Mouse (Mus musculus): ENCODE data around the gene Sf3b3. TPM values are rescaled to one million over a fixed set of nuclear protein-coding genes. Genes with fewer than 3 reads are reported as not detected.
"Not testable (repeated sequence)": the region's sequence is repeated elsewhere in the genome, so short reads cannot be mapped to it uniquely, and the experiment has no call there.

The Sf3b3 gene
- polyA plus RNA-seq, 1 experiment from 2014 or later = 125 TPM

DNA sequence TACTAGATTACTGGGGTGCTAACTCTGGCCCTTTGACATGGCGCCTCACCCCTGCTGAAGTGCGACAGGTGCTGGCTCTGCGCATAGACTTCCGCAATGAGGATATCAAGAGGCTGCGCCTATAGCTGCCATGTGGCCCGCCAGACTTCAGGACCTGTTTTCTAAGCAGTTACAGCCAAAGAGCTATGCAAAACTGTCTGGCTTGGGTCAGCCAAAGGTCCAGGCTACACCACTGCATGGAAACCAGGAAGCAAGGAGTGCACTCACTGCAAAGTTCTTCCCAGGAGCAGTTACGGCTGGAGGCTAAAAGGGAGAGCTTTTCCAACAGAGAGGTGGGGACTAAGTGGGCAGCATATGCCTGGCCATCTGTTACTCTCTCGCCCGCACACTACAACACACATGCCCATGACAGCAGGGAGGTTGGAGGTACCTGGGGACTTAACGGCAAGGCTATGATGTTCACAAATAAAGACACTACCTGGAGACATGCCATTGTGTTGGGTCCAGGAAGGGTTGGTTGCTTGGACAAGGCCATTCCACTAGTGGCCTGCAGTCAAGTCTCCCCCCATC, 35.2 kb upstream of the Sf3b3 start:
- ATAC-seq (ENCODE audit: insufficient number of reproducible peaks, low FRiP score, low TSS enrichment, low read depth) = no peak
- Histone ChIP-seq H3K9me3 (no peaks in the 10 kb centered on the region), H3K9ac (no peak overlapping the region), H3K4me2 (no peak overlapping the region), H3K27me3 (no peaks in the 10 kb centered on the region), H3K36me3 (peaks cover 95% of the 10 kb centered on the region), H3K4me3 (no peak overlapping the region), H3K4me1 (no peaks in the 10 kb centered on the region), H3K27ac (no peak overlapping the region)
- 92% methylated on average over 10 of the region's 10 CpGs for WGBS

DNA sequence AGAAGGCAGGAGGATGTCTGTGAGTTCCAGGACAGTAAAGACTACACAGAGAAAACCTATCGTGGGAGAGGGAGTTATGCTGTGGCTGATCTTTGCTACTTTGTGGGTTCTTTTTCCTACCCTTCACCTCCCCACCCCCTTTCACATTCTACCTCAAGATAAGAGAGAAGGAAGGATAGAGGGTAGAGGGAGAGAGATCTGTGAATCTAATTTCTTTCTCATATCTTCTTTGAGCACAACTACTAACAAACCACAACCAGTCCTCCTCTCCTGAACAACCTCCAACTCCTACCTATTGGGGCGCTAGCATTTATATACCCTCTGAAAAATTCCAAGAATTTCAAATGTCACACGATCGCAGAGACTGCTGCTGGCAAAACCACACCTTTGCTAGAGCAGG, 31.3 kb upstream of the Sf3b3 start:
- Histone ChIP-seq H3K4me1 (no peaks in the 10 kb centered on the region), H3K4me3 (no peak overlapping the region), H3K9ac (no peak overlapping the region), H3K9me3 (no peaks in the 10 kb centered on the region), H3K27ac (no peak overlapping the region), H3K36me3 (peaks cover 92% of the 10 kb centered on the region), H3K27me3 (no peaks in the 10 kb centered on the region), H3K4me2 (no peak overlapping the region)
- ATAC-seq (ENCODE audit: insufficient number of reproducible peaks, low FRiP score, low TSS enrichment, low read depth) = no peak
- 66% methylated on average over 4 of the region's 4 CpGs for WGBS

DNA sequence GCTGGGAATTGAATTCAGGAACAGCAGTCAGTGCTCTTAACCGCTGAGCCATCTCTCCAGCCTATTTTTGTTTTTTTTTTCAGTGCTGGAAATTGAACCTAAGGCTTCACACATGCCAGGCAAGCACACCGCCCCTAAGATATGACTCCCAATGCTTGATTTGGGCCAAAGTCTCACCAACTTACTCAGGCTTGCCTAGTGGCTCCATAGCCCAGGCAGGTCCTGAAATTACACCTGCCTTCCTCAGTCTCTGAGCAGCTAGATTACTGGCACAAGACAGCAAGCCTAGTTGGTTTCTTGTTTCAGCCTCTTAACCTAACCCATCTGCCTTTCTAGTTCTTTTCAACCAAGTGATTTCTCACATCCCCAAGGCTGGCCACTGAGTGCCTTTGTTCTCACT, 23.9 kb upstream of the Sf3b3 start:
- H3K27ac ChIP-seq = no peak overlapping the region
- no peaks in the 10 kb centered on the region for H3K9me3 ChIP-seq
- peaks cover 95% of the 10 kb centered on the region for H3K36me3 ChIP-seq
- ATAC-seq (ENCODE audit: insufficient number of reproducible peaks, low FRiP score, low TSS enrichment, low read depth) = no peak
- no peak overlapping the region for H3K4me2 ChIP-seq
- no peak overlapping the region for H3K9ac ChIP-seq
- WGBS = 98% methylated on average over 2 of the region's 2 CpGs
- H3K27me3 ChIP-seq = no peaks in the 10 kb centered on the region
- H3K4me3 ChIP-seq = no peak overlapping the region
- H3K4me1 ChIP-seq = no peaks in the 10 kb centered on the region

DNA sequence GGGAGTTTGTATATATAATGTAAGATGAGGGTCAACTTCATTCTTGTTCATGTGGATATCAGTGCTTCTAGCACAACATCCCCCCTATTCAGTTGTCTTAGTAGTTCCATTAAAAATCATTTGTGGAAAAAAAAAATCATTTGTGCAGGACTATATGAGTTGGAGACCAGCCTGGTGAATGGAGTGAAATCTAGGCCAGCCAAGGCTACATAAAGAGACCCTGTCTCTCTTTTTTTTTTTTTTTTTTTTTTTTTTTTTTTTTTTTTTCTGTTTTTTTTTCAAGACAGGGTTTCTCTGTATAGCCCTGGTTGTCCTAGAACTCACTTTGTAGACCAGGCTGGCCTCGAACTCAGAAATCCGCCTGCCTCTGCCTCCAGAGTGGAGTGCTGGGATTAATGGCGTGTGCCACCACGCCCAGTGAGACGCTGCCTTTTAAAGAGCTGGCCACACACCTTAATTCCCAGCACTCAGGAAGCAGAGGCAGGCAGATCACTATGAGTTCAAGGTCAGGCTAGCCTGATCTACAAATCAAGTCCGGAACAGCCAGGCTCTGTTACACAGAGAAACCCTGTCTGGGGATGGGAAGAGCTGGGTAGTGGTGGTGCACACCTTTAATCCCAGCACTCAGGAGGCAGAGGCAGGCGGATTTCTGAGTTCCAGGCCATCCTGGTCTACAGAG, 14.9 kb upstream of the Sf3b3 start:
- H3K4me1 ChIP-seq; H3K9ac ChIP-seq; H3K27me3 ChIP-seq; H3K27ac ChIP-seq; H3K9me3 ChIP-seq; ATAC-seq (ENCODE audit: insufficient number of reproducible peaks, low FRiP score, low TSS enrichment, low read depth); H3K4me3 ChIP-seq; H3K4me2 ChIP-seq: not testable (repeated sequence)
- WGBS = 95% methylated on average over 7 of the region's 7 CpGs
- peaks cover 91% of the 10 kb centered on the region for H3K36me3 ChIP-seq

DNA sequence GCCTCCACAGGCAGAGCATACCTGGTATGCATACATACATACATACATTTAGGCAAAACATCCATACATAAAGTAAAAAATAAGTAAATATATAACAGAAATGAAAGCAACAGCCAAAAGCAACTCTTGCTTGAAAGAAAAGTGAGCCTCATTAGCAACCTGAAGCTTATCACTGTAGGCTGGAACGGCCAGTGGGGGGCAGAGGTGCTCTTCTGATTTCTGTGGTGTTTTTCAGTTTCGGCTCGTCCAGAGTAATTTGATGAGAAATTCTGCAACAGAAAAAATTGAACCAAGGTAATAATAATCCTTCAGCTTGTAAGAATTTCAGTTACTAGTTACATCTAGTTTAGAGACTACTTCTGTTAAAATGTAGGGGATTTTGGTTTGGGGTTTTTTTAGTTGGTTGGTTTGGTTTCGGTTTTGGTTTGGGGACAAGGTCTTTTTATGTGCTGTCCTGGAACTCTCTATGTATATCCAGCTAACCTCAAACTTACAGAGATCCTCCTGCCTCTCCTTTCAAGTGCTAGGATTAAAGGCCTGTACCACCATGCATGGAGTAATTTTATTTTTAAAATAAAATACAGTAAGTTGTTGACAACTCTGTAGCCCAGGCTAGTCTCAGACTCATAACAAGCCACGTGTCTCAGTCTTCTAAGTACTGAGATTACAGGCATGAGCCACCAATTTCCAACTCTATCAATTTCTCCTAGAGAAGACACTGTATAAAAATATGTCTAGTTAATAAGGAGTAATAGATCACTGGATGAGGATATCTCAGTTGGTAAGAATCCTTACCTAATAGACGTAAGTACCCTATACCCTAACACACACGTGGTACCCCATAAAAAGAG, 13.3 kb upstream of the Sf3b3 start:
- Histone ChIP-seq H3K4me2 (no peak overlapping the region), H3K36me3 (peaks cover 89% of the 10 kb centered on the region), H3K27ac (no peak overlapping the region), H3K4me1 (no peaks in the 10 kb centered on the region), H3K9ac (no peak overlapping the region), H3K27me3 (no peaks in the 10 kb centered on the region), H3K4me3 (no peak overlapping the region), H3K9me3 (no peaks in the 10 kb centered on the region)
- no peak for ATAC-seq (ENCODE audit: insufficient number of reproducible peaks, low FRiP score, low TSS enrichment, low read depth)
- 80% methylated on average over 7 of the region's 7 CpGs for WGBS

DNA sequence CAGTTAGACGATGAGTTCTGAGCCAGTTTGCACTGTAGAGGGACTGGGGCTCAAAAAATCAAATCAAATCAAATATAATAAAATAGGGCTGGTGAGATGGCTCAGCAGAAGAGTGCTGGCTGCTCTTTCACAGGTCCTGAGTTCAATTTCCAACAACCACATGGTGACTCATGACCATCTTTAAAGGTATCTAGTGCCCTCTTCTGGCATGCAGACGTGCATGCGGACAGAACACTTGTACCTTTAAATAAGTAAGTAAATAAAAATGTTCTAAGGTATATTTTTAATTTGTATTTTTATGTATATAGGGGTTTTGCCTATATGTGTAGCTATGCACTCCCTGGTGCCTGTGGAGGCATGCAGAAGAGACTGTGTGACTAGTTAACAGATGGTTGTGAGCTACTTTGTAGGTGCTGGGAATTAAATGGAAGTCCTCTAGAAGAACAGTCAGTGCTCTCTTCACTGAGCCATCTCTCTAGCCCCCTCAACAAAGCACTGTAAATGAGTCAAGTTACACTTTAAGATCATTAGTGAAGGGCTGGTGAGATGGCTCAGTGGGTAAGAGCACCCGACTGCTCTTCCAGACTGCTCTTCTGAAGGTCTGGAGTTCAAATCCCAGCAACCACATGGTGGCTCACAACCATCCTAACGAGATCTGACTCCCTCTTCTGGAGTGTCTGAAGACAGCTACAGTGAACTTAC, 10.3 kb upstream of the Sf3b3 start:
- no peaks in the 10 kb centered on the region for H3K27me3 ChIP-seq
- no peak overlapping the region for H3K9ac ChIP-seq
- no peaks in the 10 kb centered on the region for H3K4me1 ChIP-seq
- 91% methylated on average over 5 of the region's 5 CpGs for WGBS
- no peak overlapping the region for H3K27ac ChIP-seq
- H3K4me2 ChIP-seq = no peak overlapping the region
- no peaks in the 10 kb centered on the region for H3K9me3 ChIP-seq
- peaks cover 88% of the 10 kb centered on the region for H3K36me3 ChIP-seq
- no peak overlapping the region for H3K4me3 ChIP-seq
- ATAC-seq (ENCODE audit: insufficient number of reproducible peaks, low FRiP score, low TSS enrichment, low read depth) = no peak

DNA sequence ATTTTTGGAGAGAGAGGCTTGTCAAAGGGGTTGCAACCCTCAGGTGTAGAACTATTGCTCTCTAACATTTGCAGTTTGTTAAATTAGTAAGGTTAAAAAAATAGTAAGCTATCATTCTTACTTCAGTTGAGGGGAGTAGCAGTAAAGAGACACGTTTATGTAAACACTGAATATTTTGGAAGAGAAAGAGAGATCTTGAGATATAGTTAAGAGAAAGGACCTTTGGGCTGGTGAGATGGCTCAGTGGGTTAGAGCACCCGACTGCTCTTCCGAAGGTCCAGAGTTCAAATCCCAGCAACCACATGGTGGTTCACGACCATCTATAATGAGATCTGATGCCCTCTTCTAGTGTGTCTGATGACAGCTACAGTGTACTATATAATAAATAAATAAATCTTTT, 9.5 kb upstream of the Sf3b3 start:
- H3K4me2 ChIP-seq; H3K27me3 ChIP-seq; H3K4me1 ChIP-seq; H3K9ac ChIP-seq; H3K9me3 ChIP-seq; H3K27ac ChIP-seq; H3K4me3 ChIP-seq; ATAC-seq (ENCODE audit: insufficient number of reproducible peaks, low FRiP score, low TSS enrichment, low read depth): not testable (repeated sequence)
- peaks cover 90% of the 10 kb centered on the region for H3K36me3 ChIP-seq
- 95% methylated on average over 4 of the region's 4 CpGs for WGBS

DNA sequence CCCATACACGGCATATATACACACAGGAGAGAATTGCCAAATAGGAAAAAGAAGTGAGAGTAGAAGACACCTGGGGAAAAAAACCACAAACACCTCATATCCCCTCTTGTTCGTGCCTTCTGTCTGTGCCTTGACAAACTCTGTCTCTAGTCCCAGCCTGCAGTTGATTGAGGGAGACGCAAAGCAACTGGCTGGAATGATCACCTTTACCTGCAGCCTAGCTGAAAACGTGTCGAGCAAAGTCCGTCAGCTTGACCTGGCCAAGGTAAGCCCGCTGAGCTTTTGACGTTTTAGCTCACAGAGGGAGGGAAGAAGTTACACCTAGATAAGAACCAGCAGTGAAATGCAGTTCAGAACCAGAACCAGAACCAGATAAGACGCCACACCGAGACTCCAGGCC, 4.6 kb upstream of the Sf3b3 start:
- Histone ChIP-seq H3K36me3 (peaks cover 63% of the 10 kb centered on the region), H3K27me3 (no peaks in the 10 kb centered on the region), H3K4me1 (peaks cover 7% of the 10 kb centered on the region), H3K9me3 (no peaks in the 10 kb centered on the region), H3K4me2 (no peak overlapping the region), H3K4me3 (no peak overlapping the region), H3K9ac (no peak overlapping the region), H3K27ac (no peak overlapping the region)
- 95% methylated on average over 10 of the region's 10 CpGs for WGBS
- ATAC-seq (ENCODE audit: insufficient number of reproducible peaks, low FRiP score, low TSS enrichment, low read depth) = no peak

DNA sequence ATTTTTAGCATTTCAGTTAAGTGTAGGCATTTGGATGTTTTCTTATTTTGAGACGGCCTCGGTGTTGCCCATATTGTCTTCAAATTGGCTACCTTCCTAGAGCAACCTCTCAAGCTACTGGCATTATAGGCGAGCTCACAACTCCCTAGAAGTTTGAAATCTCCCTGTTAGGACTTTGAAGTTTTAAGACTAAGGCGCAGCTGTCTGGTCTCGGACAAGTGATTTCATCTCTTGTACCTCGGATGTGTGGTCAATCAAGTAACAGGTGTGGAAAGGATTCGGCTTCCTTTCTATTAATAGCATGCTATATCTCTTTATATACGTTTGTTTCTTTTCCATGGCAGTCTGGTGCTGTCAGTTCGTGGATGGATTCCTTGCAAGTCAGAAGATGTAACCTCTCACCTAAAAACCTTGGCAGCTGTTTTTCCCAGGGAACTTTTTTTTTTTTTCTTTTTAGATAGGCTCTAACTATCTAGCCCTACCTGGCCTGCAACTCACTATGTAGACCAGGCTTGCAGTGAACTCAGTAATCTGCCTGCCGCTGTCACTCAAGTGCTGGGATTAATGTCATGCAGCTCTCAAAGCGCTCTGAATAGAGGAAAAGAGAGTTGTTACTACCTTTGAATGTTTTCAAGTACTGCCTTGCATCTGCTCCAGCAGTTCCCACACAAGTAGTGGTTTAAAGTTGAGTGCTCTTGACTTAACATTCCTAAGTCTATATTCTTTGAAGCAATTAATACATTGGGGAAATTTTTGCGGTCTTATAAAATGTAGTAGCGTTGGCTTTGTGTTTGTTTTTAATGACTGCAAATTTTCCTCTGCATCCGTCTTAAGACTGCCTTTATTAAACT, 1.3 kb upstream of the Sf3b3 start:
- no peaks in the 10 kb centered on the region for H3K9me3 ChIP-seq
- H3K27me3 ChIP-seq = no peaks in the 10 kb centered on the region
- peaks cover 12% of the 10 kb centered on the region for H3K4me1 ChIP-seq
- peak overlapping the region; percentile 75 for H3K4me3 ChIP-seq
- no peak overlapping the region for H3K27ac ChIP-seq
- WGBS = 48% methylated on average over 14 of the region's 14 CpGs
- peak overlapping the region; percentile 76; the same call in 1 of the 2 replicates for H3K9ac ChIP-seq
- peak overlapping the region; percentile 52 for H3K4me2 ChIP-seq
- peaks cover 49% of the 10 kb centered on the region for H3K36me3 ChIP-seq
- no peak for ATAC-seq (ENCODE audit: insufficient number of reproducible peaks, low FRiP score, low TSS enrichment, low read depth)

DNA sequence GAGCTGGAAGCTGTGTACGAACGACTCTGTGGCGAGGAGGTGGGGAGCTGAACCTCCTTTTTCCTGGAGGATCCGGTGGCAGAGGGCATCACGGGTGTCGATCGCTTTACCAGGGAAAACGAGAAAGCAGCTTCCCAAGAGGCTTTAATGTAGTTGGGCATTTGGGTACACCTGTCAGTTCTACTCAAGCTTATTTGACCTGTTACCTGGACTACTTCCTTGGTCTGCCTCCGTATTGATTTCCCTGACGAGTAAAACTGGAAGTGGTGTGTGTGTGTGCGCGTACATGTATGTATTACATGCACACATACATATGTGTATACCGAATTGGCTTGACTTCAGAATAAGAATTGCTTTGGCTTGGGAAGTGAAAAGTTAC, 573 bp upstream of the Sf3b3 start:
- Histone ChIP-seq H3K9ac (peak overlapping the region; percentile 76), H3K36me3 (peaks cover 49% of the 10 kb centered on the region), H3K9me3 (no peaks in the 10 kb centered on the region), H3K4me1 (peaks cover 12% of the 10 kb centered on the region), H3K4me2 (peak overlapping the region; percentile 52), H3K4me3 (peak overlapping the region; percentile 75), H3K27me3 (no peaks in the 10 kb centered on the region), H3K27ac (peak overlapping the region; percentile 93)
- 0 out of 2 replicates have a peak, but pooled peaks have one; percentile 13 for ATAC-seq (ENCODE audit: insufficient number of reproducible peaks, low FRiP score, low TSS enrichment, low read depth)
- WGBS = 2% methylated on average over 13 of the region's 13 CpGs

DNA sequence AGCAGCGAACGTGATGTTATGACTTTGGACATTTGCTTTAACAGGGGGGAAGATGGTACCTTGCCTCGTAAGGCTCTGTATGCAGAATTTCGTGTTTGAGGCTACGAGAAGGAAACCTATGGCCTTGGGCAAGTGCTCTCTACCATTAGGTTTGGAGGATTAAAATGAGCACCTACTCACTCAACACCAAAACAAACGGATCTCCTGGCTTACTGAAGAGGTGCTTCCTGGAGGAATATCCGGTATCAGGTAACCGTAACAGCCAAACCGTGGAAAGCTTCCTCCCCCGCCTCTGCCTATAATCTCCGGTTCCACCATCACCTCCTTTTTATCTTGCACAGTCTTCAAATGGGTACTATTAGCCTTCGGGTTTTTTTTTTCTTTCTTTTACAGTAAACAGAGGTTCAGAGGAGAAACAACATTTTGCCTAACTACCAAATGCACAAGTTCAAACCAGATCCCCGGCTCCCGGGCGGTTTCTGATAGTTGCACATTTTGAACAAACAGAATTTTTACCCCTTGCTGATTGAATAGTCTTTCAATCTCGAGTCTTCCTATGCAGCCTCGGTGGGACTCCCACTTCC, 674 bp downstream of the Sf3b3 start:
- Histone ChIP-seq H3K36me3 (peaks cover 46% of the 10 kb centered on the region), H3K27ac (peak overlapping the region; percentile 93), H3K4me3 (peak overlapping the region; percentile 75), H3K4me2 (peak overlapping the region; percentile 63), H3K4me1 (peaks cover 12% of the 10 kb centered on the region), H3K9me3 (no peaks in the 10 kb centered on the region), H3K9ac (peak overlapping the region; percentile 85), H3K27me3 (no peaks in the 10 kb centered on the region)
- WGBS = 5% methylated on average over 17 of the region's 17 CpGs
- ATAC-seq (ENCODE audit: insufficient number of reproducible peaks, low FRiP score, low TSS enrichment, low read depth) = no peak
